Mouse (Mus musculus) testis, adult 2 months (tissue): ENCODE data around the gene Copz2.

Experiments used
- CTCF ChIP-seq: fragments of 200-500 bp; IDR thresholded peaks from 2 replicates; pipeline ENCODE4 v1.5.1; 2012; ENCODE audit warnings: low read depth, mild to moderate bottlenecking, inconsistent platforms, low read length, moderate library complexity; ENCODE audit not compliant: control insufficient read depth, insufficient read depth, insufficient replicate concordance
- POLR2A ChIP-seq: fragments of 200-500 bp; IDR thresholded peaks from 2 replicates; pipeline ENCODE4 v1.6.1; 2012; ENCODE audit warnings: low read depth, mild to moderate bottlenecking, inconsistent platforms, low read length, moderate library complexity; ENCODE audit not compliant: control insufficient read depth

DNA sequence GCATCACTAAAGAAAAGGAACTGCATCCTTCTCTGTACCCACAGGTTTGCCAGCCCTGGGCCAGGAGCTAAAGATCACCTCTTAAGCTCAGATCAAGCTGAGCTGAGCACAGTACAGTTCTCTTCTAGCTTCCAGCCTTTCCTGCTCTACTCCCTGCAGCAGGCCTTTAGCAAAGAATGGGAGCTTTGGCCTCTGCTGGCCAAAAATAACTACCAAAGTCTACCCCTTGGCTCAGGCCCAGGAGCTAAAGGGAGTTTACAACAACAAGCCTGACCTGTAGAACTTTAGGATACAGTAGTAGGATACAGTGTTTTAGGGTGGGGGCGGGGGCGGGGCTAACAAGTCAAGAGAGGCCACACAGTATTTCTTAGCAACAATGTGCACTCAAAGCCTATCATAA is 23.2 kb upstream of the Copz2 start:
- no peak for TF ChIP-seq CTCF
- no peak for TF ChIP-seq POLR2A
